Mouse (Mus musculus) forebrain, postnatal 0 days (tissue): ENCODE measurements around the gene Irf6. TPM values are rescaled to one million over a fixed set of nuclear protein-coding genes. Genes with fewer than 3 reads are reported as not detected.

Source experiments
- ATAC-seq: fragments of 200-750 bp; cut with Nextera tagmentation; 2 replicates; pipeline ENCODE4 v1.8.0; 2017; ENCODE audit warnings: mild to moderate bottlenecking, moderate library complexity
- DNase-seq: peaks from one replicate; pipeline ENCODE4 v3.0.0-alpha.2; 2015
- H3K27ac ChIP-seq: fragments of 300-500 bp; sonication (generic); 2 replicates; pipeline ENCODE4 v1.5.1; 2014; ENCODE audit warnings: low read depth, mild to moderate bottlenecking, antibody characterized with exemption, low read length, moderate library complexity, mixed read lengths
- H3K27me3 ChIP-seq: fragments of 300-500 bp; sonication (generic); 2 replicates; pipeline ENCODE4 v1.6.1; 2014; ENCODE audit warnings: mild to moderate bottlenecking, low read length, mixed read lengths; ENCODE audit not compliant: insufficient read depth
- H3K36me3 ChIP-seq: fragments of 300-500 bp; sonication (generic); 2 replicates; pipeline ENCODE4 v1.6.1; 2014; ENCODE audit warnings: mild to moderate bottlenecking, moderate library complexity; ENCODE audit not compliant: insufficient read depth
- H3K4me1 ChIP-seq: fragments of 300-500 bp; sonication (generic); 2 replicates; pipeline ENCODE4 v1.6.1; 2014; ENCODE audit warnings: antibody characterized with exemption; ENCODE audit not compliant: insufficient read depth
- H3K4me2 ChIP-seq: fragments of 300-500 bp; sonication (generic); 2 replicates; pipeline ENCODE4 v1.6.1; 2014; ENCODE audit warnings: low read depth, mild to moderate bottlenecking, moderate library complexity
- H3K4me3 ChIP-seq: fragments of 300-500 bp; sonication (generic); 2 replicates; pipeline ENCODE4 v1.5.1; 2014; ENCODE audit warnings: low read depth, low read length, mixed read lengths
- H3K9ac ChIP-seq: fragments of 300-500 bp; sonication (generic); 2 replicates; pipeline ENCODE4 v1.6.1; 2014; ENCODE audit warnings: mild to moderate bottlenecking
- H3K9me3 ChIP-seq: fragments of 300-500 bp; sonication (generic); 2 replicates; pipeline ENCODE4 v1.6.1; 2016; ENCODE audit warnings: low read length
- CTCF ChIP-seq: sonication (generic); IDR thresholded peaks from 2 replicates; pipeline ENCODE4 v1.5.1; 2016; ENCODE audit warnings: antibody characterized with exemption, control low read depth, low read depth
- WGBS: fragments of 180-500 bp; shearing (Covaris S2); extraction: QIAGEN DNeasy Blood & Tissue Kit; methylation state at CpG from one replicate; pipeline ENCODE4 v1.1.7; 2014; 5-methylcytosine and 5-hydroxymethylcytosine counted together
- polyA plus RNA-seq: library from polyadenylated mRNA; unstranded; fragments of >200 nt; fragmentation: Nextera tagmentation; extraction: Ambion mirVana; gene quantifications from 2 replicates; pipeline ENCODE4 v1.2.1, GENCODE M21; 2015
- total RNA-seq: library from RNA; depleted of rRNA; stranded (reverse); fragments of >200 nt; gene quantifications from 2 replicates; pipeline ENCODE4 v1.2.3, GENCODE M21; 2014

Gene Irf6
- total and polyA plus RNA-seq, 2 experiments from 2014 or later, result 0.29 to 0.33 TPM

- no peak for DNase-seq
- Histone ChIP-seq H3K4me3 (no peak overlapping the region), H3K27me3 (peaks cover 31% of the 10 kb centered on the region), H3K36me3 (no peaks in the 10 kb centered on the region), H3K27ac (no peak overlapping the region), H3K9me3 (no peaks in the 10 kb centered on the region), H3K9ac (no peak overlapping the region), H3K4me1 (no peaks in the 10 kb centered on the region), H3K4me2 (no peak overlapping the region)
- 28% methylated on average over 16 of the region's 16 CpGs for WGBS
- ATAC-seq, result no peak
- TF ChIP-seq CTCF, result no peak
Measured at GRCm38 (mm10) chr1:193153561-193153960, 650 bp downstream of the Irf6 start.

- Histone ChIP-seq H3K4me2 (no peak overlapping the region), H3K4me3 (no peak overlapping the region), H3K4me1 (no peaks in the 10 kb centered on the region), H3K36me3 (no peaks in the 10 kb centered on the region), H3K27ac (no peak overlapping the region), H3K9ac (no peak overlapping the region), H3K27me3 (peaks cover 31% of the 10 kb centered on the region), H3K9me3 (no peaks in the 10 kb centered on the region)
- 79% methylated on average over 15 of the region's 15 CpGs for WGBS
- DNase-seq (no peak), ATAC-seq (no peak)
- no peak for TF ChIP-seq CTCF
Measured at GRCm38 (mm10) chr1:193156316-193157110, 3.6 kb downstream of the Irf6 start.

- no peak for TF ChIP-seq CTCF
- Histone ChIP-seq H3K4me3 (no peak overlapping the region), H3K27me3 (peaks cover 25% of the 10 kb centered on the region), H3K36me3 (no peaks in the 10 kb centered on the region), H3K4me1 (no peaks in the 10 kb centered on the region), H3K4me2 (no peak overlapping the region), H3K9me3 (no peaks in the 10 kb centered on the region), H3K27ac (no peak overlapping the region), H3K9ac (no peak overlapping the region)
- ATAC-seq, result no peak
- no peak for DNase-seq
- 84% methylated on average over 8 of the region's 8 CpGs for WGBS
Measured at GRCm38 (mm10) chr1:193157111-193157492, 4.2 kb downstream of the Irf6 start.

GRCm38 (mm10) chr1:193159163-193159562 lies 6.3 kb downstream of the Irf6 start:
- Histone ChIP-seq H3K27ac (no peak overlapping the region), H3K9ac (no peak overlapping the region), H3K36me3 (no peaks in the 10 kb centered on the region), H3K4me1 (no peaks in the 10 kb centered on the region), H3K27me3 (peaks cover 6% of the 10 kb centered on the region), H3K9me3 (no peaks in the 10 kb centered on the region), H3K4me2 (no peak overlapping the region), H3K4me3 (no peak overlapping the region)
- DNase-seq (no peak), ATAC-seq (no peak)
- WGBS, result 77% methylated on average over 3 of the region's 3 CpGs
- TF ChIP-seq CTCF, result no peak

GRCm38 (mm10) chr1:193159613-193160012 lies 6.7 kb downstream of the Irf6 start:
- no peak overlapping the region for H3K9ac ChIP-seq
- no peak overlapping the region for H3K4me2 ChIP-seq
- no peak for TF ChIP-seq CTCF
- H3K27ac ChIP-seq, result no peak overlapping the region
- H3K36me3 ChIP-seq, result no peaks in the 10 kb centered on the region
- H3K4me3 ChIP-seq, result no peak overlapping the region
- WGBS, result 61% methylated on average over 1 of the region's 1 CpGs
- no peak for ATAC-seq
- no peaks in the 10 kb centered on the region for H3K4me1 ChIP-seq
- peaks cover 3% of the 10 kb centered on the region for H3K27me3 ChIP-seq
- H3K9me3 ChIP-seq, result no peaks in the 10 kb centered on the region
- DNase-seq, result no peak

GRCm38 (mm10) chr1:193160317-193161032 lies 7.6 kb downstream of the Irf6 start:
- Histone ChIP-seq H3K9me3 (no peaks in the 10 kb centered on the region), H3K4me2 (peak overlapping the region; percentile 19; the same call in 1 of the 2 replicates), H3K9ac (no peak overlapping the region), H3K27ac (no peak overlapping the region), H3K4me1 (no peaks in the 10 kb centered on the region), H3K4me3 (no peak overlapping the region), H3K27me3 (peaks cover 3% of the 10 kb centered on the region; the same call in 1 of the 2 replicates), H3K36me3 (no peaks in the 10 kb centered on the region)
- WGBS, result 14% methylated on average over 18 of the region's 18 CpGs
- TF ChIP-seq CTCF, result no peak
- ATAC-seq, result no peak
- DNase-seq, result no peak

GRCm38 (mm10) chr1:193167746-193168145 lies 14.8 kb downstream of the Irf6 start, which contains the start of gene A130010J15Rik:
TSS of gene A130010J15Rik (plus strand) at chr1:193168046.
- ATAC-seq, result no peak
- Histone ChIP-seq H3K4me2 (no peak within 1 kb of the TSS), H3K27ac (no peak within 1 kb of the TSS), H3K9me3 (no peaks in the 10 kb centered on the region), H3K27me3 (no peaks in the 10 kb centered on the region), H3K4me1 (0 out of 2 replicates have a peak, but pooled peaks cover 7% of the 10 kb centered on the region), H3K36me3 (no peaks in the 10 kb centered on the region), H3K9ac (no peak within 1 kb of the TSS), H3K4me3 (no peak within 1 kb of the TSS)
- DNase-seq, result no peak
- no peak for TF ChIP-seq CTCF
- WGBS, result 99% methylated on average over 3 of the region's 3 CpGs
